Mouse (Mus musculus) embryonic fibroblast, embryonic 13.5 days (primary cell): ENCODE data around the gene Mmgt2.

Source experiments
- CTCF ChIP-seq: IDR thresholded peaks from 2 replicates; pipeline ENCODE4 v1.5.1; 2011; ENCODE audit warnings: mild to moderate bottlenecking, control low read depth, low read length, moderate library complexity, borderline replicate concordance; ENCODE audit not compliant: insufficient read depth
- POLR2A ChIP-seq: IDR thresholded peaks from 2 replicates; pipeline ENCODE4 v1.6.1; 2011; ENCODE audit warnings: low read depth, mild to moderate bottlenecking, control low read depth, low read length, moderate library complexity

- no peak for TF ChIP-seq CTCF
- TF ChIP-seq POLR2A, result no peak
These were observed 51.3 kb downstream of the Mmgt2 start for GRCm38 (mm10) chr11:62699749-62700148.
